Mouse (Mus musculus): Measurements from ENCODE around the gene Klhl20. TPM values are rescaled to one million over a fixed set of nuclear protein-coding genes. Genes with fewer than 3 reads are reported as not detected.
A peak's percentile ranks its signal among the peaks of the same experiment; 100 is the strongest.

Gene Klhl20
- polyA plus RNA-seq, 1 experiment from 2014 or later = 17.2 TPM

DNA sequence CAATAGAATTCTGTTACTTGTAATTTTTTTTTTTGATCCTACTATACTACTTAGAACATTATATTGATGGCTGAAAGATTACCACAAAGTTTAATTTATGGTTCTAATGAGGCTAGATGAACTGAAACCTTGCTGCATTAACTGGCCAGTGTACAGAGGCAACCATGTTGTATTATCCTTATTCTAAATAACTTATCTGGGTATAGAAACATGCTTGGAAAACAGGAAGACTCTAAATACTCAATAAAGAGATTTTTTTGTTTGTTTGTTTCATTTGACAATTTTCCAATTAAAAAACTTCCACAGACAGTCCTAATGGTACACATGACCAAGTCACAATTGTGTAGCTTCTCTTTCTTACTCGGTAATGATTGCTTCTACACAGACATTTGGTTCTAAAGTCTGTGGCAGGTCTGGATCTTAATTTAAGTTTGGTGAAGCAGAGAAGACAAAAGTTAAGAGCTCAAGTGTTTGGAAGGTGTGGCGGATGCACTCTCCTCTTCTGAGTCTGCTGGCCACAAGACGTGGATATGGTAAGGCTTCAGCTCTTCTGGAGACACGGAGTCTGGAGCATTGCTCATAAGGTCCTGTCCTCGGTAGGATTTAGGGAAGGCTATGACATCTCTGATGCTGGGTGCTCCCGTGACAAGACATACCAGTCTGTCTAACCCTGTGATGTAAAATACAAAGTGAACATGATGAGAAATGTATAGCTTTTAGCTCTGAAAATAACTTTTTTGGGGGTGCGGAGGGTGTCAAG lies 89.9 kb downstream of the Klhl20 start:
- Histone ChIP-seq H3K9me3 (ENCODE audit: control insufficient read depth, low read length) (no peaks in the 10 kb centered on the region), H3K4me1 (ENCODE audit: control insufficient read depth, insufficient read depth, low read length) (peaks cover 2% of the 10 kb centered on the region; the same call in 1 of the 2 replicates), H3K4me2 (replicated peaks; ENCODE audit: low read depth, low read length) (no peak overlapping the region), H3K27me3 (ENCODE audit: control insufficient read depth, insufficient read depth, low read length) (no peaks in the 10 kb centered on the region), H3K9ac (ENCODE audit: low read depth, low read length) (no peak overlapping the region), H3K4me3 (ENCODE audit: low read length) (no peak overlapping the region), H3K27ac (ENCODE audit: low read depth, low read length) (no peak overlapping the region), H3K36me3 (ENCODE audit: control insufficient read depth, insufficient read depth, low read length) (peaks cover 67% of the 10 kb centered on the region)
- no peak for ATAC-seq (ENCODE audit: low FRiP score, low TSS enrichment)
- WGBS = 91% methylated on average over 7 of the region's 7 CpGs

DNA sequence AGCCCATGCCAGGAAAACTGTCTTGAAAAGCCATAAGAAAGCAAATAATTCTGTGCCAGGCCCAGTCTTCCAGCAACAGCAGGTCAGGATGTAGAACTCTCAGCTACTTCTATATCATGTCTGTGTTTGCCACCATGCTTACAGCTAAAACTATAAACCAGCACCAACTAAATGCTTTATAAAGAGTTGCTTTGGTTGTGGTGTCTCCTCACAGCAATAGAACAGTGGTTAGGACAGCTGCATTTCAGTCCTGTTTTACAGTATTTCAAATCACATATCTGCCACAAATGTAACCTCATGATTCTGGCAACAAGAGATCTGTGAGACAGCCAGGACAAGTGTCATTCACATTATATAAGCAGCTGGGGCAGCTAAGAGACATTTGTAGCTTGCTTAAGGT lies 90.5 kb downstream of the Klhl20 start:
- H3K36me3 ChIP-seq (ENCODE audit: control insufficient read depth, insufficient read depth, low read length) = peaks cover 67% of the 10 kb centered on the region
- no peaks in the 10 kb centered on the region for H3K9me3 ChIP-seq (ENCODE audit: control insufficient read depth, low read length)
- peaks cover 2% of the 10 kb centered on the region; the same call in 1 of the 2 replicates for H3K4me1 ChIP-seq (ENCODE audit: control insufficient read depth, insufficient read depth, low read length)
- H3K27me3 ChIP-seq (ENCODE audit: control insufficient read depth, insufficient read depth, low read length) = no peaks in the 10 kb centered on the region
- H3K4me3 ChIP-seq (ENCODE audit: low read length) = no peak overlapping the region
- no peak overlapping the region for H3K27ac ChIP-seq (ENCODE audit: low read depth, low read length)
- no peak overlapping the region for H3K4me2 ChIP-seq (replicated peaks; ENCODE audit: low read depth, low read length)
- no peak for ATAC-seq (ENCODE audit: low FRiP score, low TSS enrichment)
- no peak overlapping the region for H3K9ac ChIP-seq (ENCODE audit: low read depth, low read length)

DNA sequence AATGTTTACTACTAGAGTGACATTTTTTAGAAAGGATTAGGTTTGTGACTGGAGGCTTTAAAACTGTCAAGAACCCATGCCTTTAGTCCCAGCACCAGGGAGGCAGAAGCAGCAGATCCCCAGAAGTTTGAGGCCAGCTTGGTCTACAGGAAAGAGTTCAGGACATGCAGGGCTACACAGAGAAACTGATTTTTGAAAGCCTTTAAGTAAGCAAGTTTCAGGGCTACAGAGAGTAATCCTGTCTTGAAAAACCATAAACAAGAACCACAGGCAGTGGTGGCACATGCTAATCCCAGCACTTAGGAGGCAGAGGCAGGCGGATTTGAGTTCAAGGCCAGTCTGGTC lies 90.9 kb downstream of the Klhl20 start:
- Histone ChIP-seq H3K4me3 (ENCODE audit: low read length) (no peak overlapping the region), H3K4me2 (replicated peaks; ENCODE audit: low read depth, low read length) (no peak overlapping the region), H3K36me3 (ENCODE audit: control insufficient read depth, insufficient read depth, low read length) (peaks cover 68% of the 10 kb centered on the region), H3K4me1 (ENCODE audit: control insufficient read depth, insufficient read depth, low read length) (peaks cover 2% of the 10 kb centered on the region; the same call in 1 of the 2 replicates), H3K27ac (ENCODE audit: low read depth, low read length) (peak overlapping the region; percentile 51; the same call in 1 of the 2 replicates), H3K9ac (ENCODE audit: low read depth, low read length) (no peak overlapping the region), H3K9me3 (ENCODE audit: control insufficient read depth, low read length) (no peaks in the 10 kb centered on the region), H3K27me3 (ENCODE audit: control insufficient read depth, insufficient read depth, low read length) (no peaks in the 10 kb centered on the region)
- ATAC-seq (ENCODE audit: low FRiP score, low TSS enrichment) = peak; percentile 1; the same call in 1 of the 2 replicates
- 52% methylated on average over 1 of the region's 1 CpGs for WGBS

DNA sequence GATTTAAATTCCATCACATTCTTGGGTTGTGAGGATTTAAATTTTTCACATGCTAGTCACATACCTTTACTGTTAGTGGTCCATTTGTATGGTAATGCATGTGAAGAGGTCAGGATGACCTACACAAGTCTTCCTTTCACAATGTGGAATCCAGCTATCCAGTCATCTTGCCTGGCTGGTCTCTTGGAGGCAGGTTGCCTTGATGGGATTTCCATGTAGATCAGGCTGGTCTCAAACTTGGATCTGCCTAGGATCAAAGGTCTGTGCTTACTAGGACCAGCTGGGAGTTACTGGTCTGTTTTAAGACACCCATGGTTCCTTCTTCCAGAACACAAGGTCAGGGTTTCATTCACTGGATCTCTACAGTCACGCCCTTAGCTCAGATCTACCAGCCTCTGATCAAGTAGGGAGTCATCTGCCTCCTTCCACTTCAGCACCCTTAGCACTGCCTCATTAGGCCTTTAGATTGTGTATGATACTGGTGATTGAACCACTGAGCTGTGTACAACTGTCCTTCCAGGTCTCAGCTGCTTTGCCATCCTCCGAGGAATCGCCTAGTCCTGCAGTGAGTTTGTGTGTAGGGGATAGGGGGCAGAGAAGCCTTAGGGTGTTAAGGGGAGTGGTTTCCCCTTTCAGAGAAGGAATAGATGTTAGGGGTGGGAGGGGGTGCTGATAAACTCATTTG lies 91.4 kb downstream of the Klhl20 start:
- Histone ChIP-seq H3K9me3 (ENCODE audit: control insufficient read depth, low read length) (no peaks in the 10 kb centered on the region), H3K4me1 (ENCODE audit: control insufficient read depth, insufficient read depth, low read length) (peaks cover 2% of the 10 kb centered on the region; the same call in 1 of the 2 replicates), H3K4me2 (replicated peaks; ENCODE audit: low read depth, low read length) (no peak overlapping the region), H3K27ac (ENCODE audit: low read depth, low read length) (peak overlapping the region; percentile 51; the same call in 1 of the 2 replicates), H3K9ac (ENCODE audit: low read depth, low read length) (no peak overlapping the region), H3K4me3 (ENCODE audit: low read length) (no peak overlapping the region), H3K27me3 (ENCODE audit: control insufficient read depth, insufficient read depth, low read length) (no peaks in the 10 kb centered on the region), H3K36me3 (ENCODE audit: control insufficient read depth, insufficient read depth, low read length) (peaks cover 63% of the 10 kb centered on the region)
- WGBS = 14% methylated on average over 3 of the region's 3 CpGs
- ATAC-seq (ENCODE audit: low FRiP score, low TSS enrichment) = peak; percentile 65

DNA sequence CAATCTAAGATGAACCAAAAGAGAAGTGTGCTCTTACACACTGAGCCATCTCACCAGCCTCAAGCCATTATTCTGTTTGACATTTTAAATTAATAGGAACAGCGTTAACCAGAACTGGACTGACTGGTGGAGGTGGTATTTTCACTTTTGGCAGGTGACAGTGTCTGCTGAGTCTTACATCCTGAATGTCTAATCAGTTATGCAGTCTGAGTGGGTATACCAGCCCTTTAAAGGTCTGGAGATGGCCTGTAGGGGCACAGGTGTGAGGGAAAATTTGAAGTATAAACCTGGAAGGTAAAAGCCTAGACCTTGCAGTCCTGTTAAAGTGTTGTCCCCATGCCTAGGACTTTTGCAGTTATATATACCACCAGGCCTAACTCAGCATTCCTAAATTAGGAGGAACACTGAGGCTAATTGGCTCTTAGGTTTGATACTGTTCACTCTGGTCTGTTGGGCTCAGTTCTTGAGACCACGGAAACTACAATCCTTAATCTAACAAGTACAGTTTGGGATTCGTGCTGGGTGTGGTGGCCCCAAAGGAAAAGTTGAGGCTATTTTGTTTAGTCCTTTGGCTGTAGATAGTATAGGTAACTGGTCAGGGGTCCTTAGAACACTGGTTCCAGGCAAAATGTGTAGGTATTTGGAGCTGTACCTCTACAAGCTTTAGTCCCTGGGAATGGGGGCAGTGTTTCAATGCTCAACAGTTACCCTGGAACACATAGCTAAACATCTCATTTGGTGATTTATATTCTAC lies 92.2 kb downstream of the Klhl20 start:
- no peak overlapping the region for H3K4me3 ChIP-seq (ENCODE audit: low read length)
- ATAC-seq (ENCODE audit: low FRiP score, low TSS enrichment) = no peak; the same call in 1 of the 2 replicates
- no peaks in the 10 kb centered on the region for H3K9me3 ChIP-seq (ENCODE audit: control insufficient read depth, low read length)
- no peaks in the 10 kb centered on the region for H3K27me3 ChIP-seq (ENCODE audit: control insufficient read depth, insufficient read depth, low read length)
- H3K4me1 ChIP-seq (ENCODE audit: control insufficient read depth, insufficient read depth, low read length) = peaks cover 2% of the 10 kb centered on the region; the same call in 1 of the 2 replicates
- WGBS = 17% methylated on average over 3 of the region's 3 CpGs
- no peak overlapping the region for H3K9ac ChIP-seq (ENCODE audit: low read depth, low read length)
- H3K36me3 ChIP-seq (ENCODE audit: control insufficient read depth, insufficient read depth, low read length) = peaks cover 62% of the 10 kb centered on the region
- H3K4me2 ChIP-seq (replicated peaks; ENCODE audit: low read depth, low read length) = no peak overlapping the region
- 0 out of 2 replicates have a peak overlapping the region, but pooled peaks have one; percentile 5 for H3K27ac ChIP-seq (ENCODE audit: low read depth, low read length)

Other genes starting within 250 kb of the Klhl20 start
- gene Rc3h1, start 225.1 kb downstream of the Klhl20 start, polyA plus RNA-seq (2014; fragmentation: Nextera tagmentation; extraction: Ambion mirVana) = 11.6 and 14.0 TPM in 2 replicates
- gene Serpinc1, start 152.9 kb downstream of the Klhl20 start, polyA plus RNA-seq (2014; fragmentation: Nextera tagmentation; extraction: Ambion mirVana) = 1.9 and 2.2 TPM in 2 replicates
- gene Zbtb37, start 96.7 kb downstream of the Klhl20 start, polyA plus RNA-seq (2014; fragmentation: Nextera tagmentation; extraction: Ambion mirVana) = 11.0 and 13.3 TPM in 2 replicates
- gene Dars2, start 60.9 kb downstream of the Klhl20 start, polyA plus RNA-seq (2014; fragmentation: Nextera tagmentation; extraction: Ambion mirVana) = 26.6 and 45.4 TPM in 2 replicates
- 32.7 and 36.2 TPM in 2 replicates for gene Cenpl, start 60.8 kb downstream of the Klhl20 start, polyA plus RNA-seq (2014; fragmentation: Nextera tagmentation; extraction: Ambion mirVana)
- gene Ankrd45, start 11.2 kb upstream of the Klhl20 start, polyA plus RNA-seq (2014; fragmentation: Nextera tagmentation; extraction: Ambion mirVana) = 5.1 and 5.9 TPM in 2 replicates
- gene Tex50, start 27.8 kb upstream of the Klhl20 start, polyA plus RNA-seq (2014; fragmentation: Nextera tagmentation; extraction: Ambion mirVana) = 0.45 and 0.63 TPM in 2 replicates
- gene Prdx6, start 119.7 kb upstream of the Klhl20 start, polyA plus RNA-seq (2014; fragmentation: Nextera tagmentation; extraction: Ambion mirVana) = 526 and 601 TPM in 2 replicates